Mouse (Mus musculus): ENCODE measurements around the gene Gm17727.
"Not testable (repeated sequence)": the region's sequence is repeated elsewhere in the genome, so short reads cannot be mapped to it uniquely, and the experiment has no call there.

Gene Gm17727

GRCm38 (mm10) chr9:35778009-35778408, at the start of gene Gm17727:
Gene Gm17727 (minus strand): TSS chr9:35778109.
- no peak for DNase-seq (ENCODE audit: low read depth, low spot score)

GRCm38 (mm10) chr9:35817881-35818280, 40.0 kb upstream of the Gm17727 start:
- DNase-seq (ENCODE audit: low read depth, low spot score): not testable (repeated sequence)

GRCm38 (mm10) chr9:35798146-35798545, 20.2 kb upstream of the Gm17727 start:
- no peak for DNase-seq (ENCODE audit: low read depth, low spot score)

GRCm38 (mm10) chr9:35790001-35790400, 12.1 kb upstream of the Gm17727 start, which contains the start of the genes Gm27235 and D730048I06Rik:
Gene Gm27235 (minus strand): TSS chr9:35790101.
Gene D730048I06Rik (minus strand): TSS chr9:35790112.
- no peak for DNase-seq (ENCODE audit: low read depth, low spot score)

GRCm38 (mm10) chr9:35756843-35757242, 21.1 kb downstream of the Gm17727 start:
- no peak for DNase-seq (ENCODE audit: low read depth, low spot score)

GRCm38 (mm10) chr9:35740749-35741148, 37.2 kb downstream of the Gm17727 start, which contains the start of gene Gm17677:
Gene Gm17677 (plus strand): TSS chr9:35741049.
- DNase-seq (ENCODE audit: low read depth, low spot score): no peak

All from retina, adult 2 months (tissue).